Mouse (Mus musculus) limb, embryonic 12.5 days (tissue): Measurements from ENCODE around the gene Tpst2. TPM values are rescaled to one million over a fixed set of nuclear protein-coding genes. Genes with fewer than 3 reads are reported as not detected.

ENCODE experiments used
- ATAC-seq: fragments of 200-750 bp; cut with Nextera tagmentation; 2 replicates; pipeline ENCODE4 v1.8.0; 2017; ENCODE audit warnings: low read depth, moderate TSS enrichment; ENCODE audit not compliant: insufficient number of reproducible peaks, insufficient read depth, low FRiP score, low TSS enrichment
- H3K27ac ChIP-seq: fragments of 300-500 bp; sonication (generic); 2 replicates; pipeline ENCODE4 v1.5.1; 2016; ENCODE audit warnings: mild to moderate bottlenecking, moderate library complexity
- H3K27me3 ChIP-seq: fragments of 300-500 bp; sonication (generic); 2 replicates; pipeline ENCODE4 v1.6.1; 2016; ENCODE audit warnings: mild to moderate bottlenecking, moderate library complexity
- H3K36me3 ChIP-seq: fragments of 300-500 bp; sonication (generic); 2 replicates; pipeline ENCODE4 v1.6.1; 2016; ENCODE audit warnings: mild to moderate bottlenecking, moderate library complexity
- H3K4me1 ChIP-seq: fragments of 300-500 bp; sonication (generic); replicated peaks from 2 replicates; pipeline ENCODE4 v1.6.1; 2016
- H3K4me2 ChIP-seq: fragments of 300-500 bp; sonication (generic); 2 replicates; pipeline ENCODE4 v1.6.1; 2016; ENCODE audit warnings: mild to moderate bottlenecking, moderate library complexity
- H3K4me3 ChIP-seq: fragments of 300-500 bp; sonication (generic); replicated peaks from 2 replicates; pipeline ENCODE4 v1.5.1; 2016; ENCODE audit warnings: mild to moderate bottlenecking
- H3K9ac ChIP-seq: fragments of 300-500 bp; sonication (generic); replicated peaks from 2 replicates; pipeline ENCODE4 v1.6.1; 2016; ENCODE audit warnings: mild to moderate bottlenecking, moderate library complexity
- H3K9me3 ChIP-seq: fragments of 300-500 bp; sonication (generic); 2 replicates; pipeline ENCODE4 v1.6.1; 2016; ENCODE audit warnings: mild to moderate bottlenecking, moderate library complexity
- WGBS: fragments of 180-500 bp; shearing (Covaris S2); methylation state at CpG from one replicate; pipeline ENCODE4 v1.1.7; 2016; 5-methylcytosine and 5-hydroxymethylcytosine counted together
- polyA plus RNA-seq: library from polyadenylated mRNA; unstranded; fragments of >200 nt; fragmentation: Nextera tagmentation; extraction: Ambion mirVana; gene quantifications from 2 replicates; pipeline ENCODE4 v1.2.1, GENCODE M21; 2016

Gene Tpst2
- polyA plus RNA-seq, 1 experiment from 2014 or later: 35.9 TPM

DNA sequence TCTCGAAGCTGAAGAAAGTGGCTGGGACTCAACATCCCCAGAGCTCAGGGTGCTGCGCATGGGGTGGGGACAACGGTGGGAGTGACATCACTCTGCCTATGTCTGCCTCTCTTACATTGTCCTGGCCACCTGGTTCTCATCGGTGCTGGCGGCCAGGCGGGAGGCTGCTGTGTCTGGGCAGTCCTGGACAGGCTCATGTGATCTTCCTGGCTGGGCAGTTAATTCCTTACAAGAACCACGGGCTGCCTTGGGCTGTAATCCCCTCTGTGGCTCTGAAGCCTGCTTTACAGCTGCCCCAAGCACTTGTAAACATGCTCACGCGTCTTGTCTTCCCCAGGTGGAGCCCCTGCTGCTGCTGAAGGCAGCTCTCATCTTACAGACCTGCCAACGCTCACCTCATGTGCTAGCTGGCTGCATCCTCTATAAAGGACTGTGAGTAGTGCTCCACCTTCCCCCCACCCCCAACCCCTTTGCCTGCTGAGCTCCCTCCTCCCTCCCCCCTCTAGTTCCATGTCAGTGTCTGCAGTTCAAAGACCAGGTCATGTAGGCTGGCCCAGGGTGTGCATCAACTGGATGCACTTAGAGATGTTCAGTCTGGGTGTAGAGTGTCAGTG is 87.8 kb downstream of the Tpst2 start:
- no peaks in the 10 kb centered on the region for H3K27me3 ChIP-seq
- H3K9me3 ChIP-seq: no peaks in the 10 kb centered on the region
- H3K9ac ChIP-seq: peak overlapping the region; percentile 35; the same call in 1 of the 2 replicates
- peaks cover 25% of the 10 kb centered on the region for H3K4me1 ChIP-seq
- peak overlapping the region; percentile 2; the same call in 1 of the 2 replicates for H3K4me2 ChIP-seq
- peak; percentile 77; the same call in 1 of the 2 replicates for ATAC-seq
- peaks cover 73% of the 10 kb centered on the region for H3K36me3 ChIP-seq
- no peak overlapping the region for H3K4me3 ChIP-seq
- H3K27ac ChIP-seq: peak overlapping the region; percentile 83
- WGBS: 26% methylated on average over 10 of the region's 10 CpGs

Other genes with a start within 250 kb of the Tpst2 start
- 0.59 and 0.64 TPM in 2 replicates for gene Cryba4, start 24.2 kb upstream of the Tpst2 start, polyA plus RNA-seq
- 0.28 and 0.67 TPM in 2 replicates for gene Crybb1, start 20.9 kb upstream of the Tpst2 start, polyA plus RNA-seq
- gene Tfip11, start 49.7 kb downstream of the Tpst2 start, polyA plus RNA-seq: 38.2 and 41.5 TPM in 2 replicates
- gene Srrd, start 66.3 kb downstream of the Tpst2 start, polyA plus RNA-seq: 54.9 and 57.2 TPM in 2 replicates
- gene Hps4, start 66.4 kb downstream of the Tpst2 start, polyA plus RNA-seq: 40.1 and 44.9 TPM in 2 replicates
- 0.24 and 0.33 TPM in 2 replicates for gene Gm6583, start 79.3 kb downstream of the Tpst2 start, polyA plus RNA-seq
- gene Asphd2, start 118.2 kb downstream of the Tpst2 start, polyA plus RNA-seq: 29.0 and 35.4 TPM in 2 replicates
- not detected in 2 replicates for gene Gm6588, start 172.7 kb downstream of the Tpst2 start, polyA plus RNA-seq